Mouse (Mus musculus): Measurements from ENCODE around the gene Fgd6.

Fgd6 gene

DNA sequence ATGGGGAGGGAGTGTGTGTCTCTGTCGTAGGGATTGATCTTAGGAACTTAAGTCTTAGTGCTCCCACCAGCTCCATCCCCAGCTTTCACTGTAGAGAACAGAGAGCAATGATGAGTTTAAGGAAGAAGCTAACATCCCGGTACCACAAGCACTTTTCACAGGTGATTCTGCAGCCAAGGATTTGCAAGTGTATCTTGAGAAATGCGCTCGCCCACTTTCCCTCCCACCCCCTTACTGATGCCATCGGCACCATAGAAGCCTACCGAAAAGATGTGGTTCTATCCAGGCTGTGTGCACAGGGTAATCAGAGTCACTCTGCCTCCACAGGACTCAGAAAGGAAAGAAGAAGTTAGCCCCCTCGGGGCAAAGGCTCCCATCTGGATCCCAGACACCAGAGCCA is 97.9 kb downstream of the Fgd6 start:
- no peak for DNase-seq (ENCODE audit: extremely low read depth, low read depth, low spot score)

DNA sequence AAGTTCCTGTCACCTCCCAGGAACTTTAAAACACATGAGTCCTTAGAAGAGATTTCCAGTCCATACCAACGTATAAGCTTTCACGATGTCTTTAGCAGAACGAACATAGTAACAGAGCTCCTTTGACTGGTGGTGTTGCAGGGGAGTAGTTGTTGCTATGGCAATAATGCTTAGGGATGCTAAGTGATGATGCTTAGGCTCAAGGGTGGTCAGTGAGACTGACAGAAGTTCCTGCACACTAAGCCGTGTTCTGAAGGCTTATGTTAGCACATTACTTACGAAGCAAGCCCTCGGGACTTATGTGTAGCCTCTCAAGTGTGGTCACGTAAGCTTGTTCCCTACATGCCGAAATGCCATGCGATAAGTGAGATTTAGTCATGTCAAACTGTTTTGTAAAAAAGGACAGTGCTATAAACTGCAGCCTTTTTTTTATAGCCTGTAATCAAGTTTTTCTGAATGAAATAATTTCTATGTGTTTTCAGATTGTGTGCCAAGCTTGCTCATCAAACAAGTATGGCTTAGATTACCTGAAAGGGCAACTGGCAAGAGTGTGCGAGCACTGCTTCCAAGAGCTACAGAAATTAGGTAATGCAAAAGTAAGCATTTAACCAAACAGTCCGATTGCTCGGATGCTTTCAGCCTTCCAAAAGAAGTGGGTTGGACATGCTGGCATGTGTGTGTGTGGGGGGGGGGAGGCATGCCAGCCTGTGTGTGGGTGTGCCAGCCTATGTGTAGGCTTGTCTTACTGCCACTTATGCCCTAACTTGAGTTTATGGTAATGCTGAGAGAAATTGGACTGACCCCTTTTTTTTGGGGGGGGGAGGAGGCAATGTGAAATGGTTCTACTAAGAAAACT is 99.0 kb downstream of the Fgd6 start:
- peak; percentile 76 for DNase-seq (ENCODE audit: extremely low read depth, low read depth, low spot score)

DNA sequence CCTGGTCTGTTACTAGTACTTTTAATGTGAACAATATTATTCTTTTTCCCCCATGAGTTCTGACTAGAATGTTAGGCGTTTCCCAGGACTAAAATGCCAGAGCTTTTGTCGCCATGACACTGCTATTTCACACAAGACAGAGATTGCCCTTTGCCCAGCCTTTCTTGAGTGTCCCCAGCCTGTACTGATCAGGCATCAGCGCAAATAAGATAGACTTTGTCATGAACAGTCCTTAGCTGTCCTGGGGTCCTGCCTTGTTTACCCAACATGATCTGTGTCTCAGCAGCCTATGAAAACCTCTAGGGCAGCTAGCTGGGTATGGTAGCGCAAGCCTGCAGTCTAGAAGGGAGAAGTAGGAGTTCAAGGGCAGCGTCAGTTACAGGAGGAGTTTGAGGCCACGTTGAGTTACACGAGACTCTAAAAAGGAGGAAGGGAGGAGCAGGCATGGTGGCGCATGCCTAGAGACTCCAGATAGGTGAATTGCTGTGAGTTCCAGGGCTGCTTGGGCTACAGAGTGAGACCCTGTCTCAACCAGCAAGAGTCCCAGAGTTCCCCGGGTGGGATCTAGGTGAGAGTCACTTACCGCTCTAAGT is 103.2 kb downstream of the Fgd6 start:
- DNase-seq (ENCODE audit: extremely low read depth, low read depth, low spot score) = no peak

DNA sequence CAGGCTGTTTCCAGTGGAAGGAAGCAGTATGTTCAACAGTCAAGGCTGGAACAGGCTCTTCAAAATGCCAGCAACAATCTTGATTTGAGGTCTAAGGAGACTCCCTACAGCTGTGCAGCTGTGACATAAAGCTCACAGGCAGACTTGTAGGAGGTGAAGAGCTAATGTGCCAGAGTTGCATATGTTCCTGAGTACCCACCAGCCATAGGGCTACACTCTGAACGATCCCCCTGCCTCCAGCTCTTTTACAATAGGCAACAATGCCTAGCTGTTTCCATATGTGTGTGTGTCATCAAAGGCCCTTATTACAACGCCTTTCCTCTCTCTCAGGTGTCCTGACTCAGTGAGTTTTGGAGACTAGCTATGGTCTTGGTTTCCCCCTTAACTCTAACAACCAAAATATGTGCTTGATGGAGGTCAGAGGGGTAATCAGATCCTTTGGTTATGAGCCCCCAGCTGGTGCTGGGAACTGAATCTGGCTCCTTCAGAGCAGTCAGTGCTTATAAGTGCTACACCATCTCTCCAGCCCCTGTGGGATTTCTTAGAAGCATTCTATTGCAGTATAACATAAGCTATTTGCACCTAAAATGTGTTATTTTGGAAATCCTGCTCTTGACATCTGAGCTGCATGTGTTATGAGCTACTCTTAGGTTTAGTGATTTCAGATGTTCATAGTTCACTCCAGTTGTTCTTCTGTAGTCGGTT is 104.6 kb downstream of the Fgd6 start:
- no peak for DNase-seq (ENCODE audit: extremely low read depth, low read depth, low spot score)

GRCm38 (mm10) chr10:94142427-94142826 is 106.6 kb downstream of the Fgd6 start:
- no peak for DNase-seq (ENCODE audit: extremely low read depth, low read depth, low spot score)

- DNase-seq (ENCODE audit: extremely low read depth, low read depth, low spot score) = no peak
These were observed 108.8 kb downstream of the Fgd6 start for GRCm38 (mm10) chr10:94144581-94144980.

- no peak for DNase-seq (ENCODE audit: extremely low read depth, low read depth, low spot score)
These were observed 111.6 kb downstream of the Fgd6 start for GRCm38 (mm10) chr10:94147391-94147755.

- no peak for DNase-seq (ENCODE audit: extremely low read depth, low read depth, low spot score)
These were observed 112.1 kb downstream of the Fgd6 start, which contains the start of gene Nr2c1 for GRCm38 (mm10) chr10:94147756-94148531. Gene Nr2c1 (plus strand): TSS chr10:94148023.

DNA sequence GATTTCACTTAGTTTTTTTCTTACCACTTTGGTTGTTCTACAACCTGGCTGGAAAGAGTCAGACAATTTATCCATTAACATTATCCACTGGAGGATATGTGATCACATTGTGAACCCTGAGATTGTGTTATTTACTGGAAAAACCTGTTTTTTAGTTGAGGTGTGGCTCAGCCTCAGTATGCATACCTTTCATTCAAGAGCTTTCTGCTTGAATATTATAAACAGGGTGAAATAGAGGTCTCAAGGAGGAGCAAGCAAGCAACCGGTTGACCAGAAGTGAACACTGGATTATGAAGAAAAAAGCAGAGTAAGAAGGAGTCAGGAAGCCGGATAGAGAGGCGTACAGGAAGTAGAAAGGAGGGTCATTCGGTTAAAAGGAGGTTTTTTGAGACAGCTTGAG is 115.7 kb downstream of the Fgd6 start:
- no peak for DNase-seq (ENCODE audit: extremely low read depth, low read depth, low spot score)

DNA sequence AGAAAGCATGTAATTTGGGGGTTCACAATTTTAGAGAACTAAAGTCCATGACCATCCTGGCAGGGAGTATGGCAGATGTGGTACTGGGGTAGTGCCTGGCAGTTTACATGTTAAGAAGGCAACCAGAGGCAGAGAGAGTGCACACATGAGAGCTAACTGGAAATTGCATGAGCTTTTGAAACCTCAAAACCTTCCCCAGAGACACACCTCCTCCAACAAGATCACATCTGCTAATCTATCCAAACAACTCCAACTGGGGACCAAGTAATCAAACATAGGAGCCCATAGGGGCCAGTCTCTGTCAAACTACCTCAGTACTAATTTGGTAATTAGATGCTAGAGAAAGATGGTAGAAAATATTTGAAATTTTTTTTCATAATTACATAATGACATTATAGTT is 118.0 kb downstream of the Fgd6 start:
- DNase-seq (ENCODE audit: extremely low read depth, low read depth, low spot score) = no peak

DNA sequence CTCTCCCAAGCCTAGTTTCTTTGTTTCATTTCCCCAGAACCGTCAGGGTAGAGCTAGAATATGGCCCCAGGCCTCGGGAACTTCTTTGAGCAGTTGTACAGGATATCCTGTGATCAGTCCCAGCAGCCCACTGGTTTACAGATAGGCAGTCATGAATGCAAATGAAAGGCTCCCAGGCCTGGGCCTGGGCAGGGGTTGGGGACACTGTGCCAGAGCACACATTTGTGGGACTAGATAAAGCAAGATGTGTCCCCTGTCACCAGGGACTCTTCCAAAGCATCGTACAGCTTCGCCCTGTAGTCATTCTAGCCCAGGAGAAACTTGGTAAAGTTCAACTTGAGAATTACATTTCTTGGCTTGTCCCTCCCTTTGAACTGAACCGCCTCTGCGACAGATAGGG is 123.2 kb downstream of the Fgd6 start:
- no peak for DNase-seq (ENCODE audit: extremely low read depth, low read depth, low spot score)

DNA sequence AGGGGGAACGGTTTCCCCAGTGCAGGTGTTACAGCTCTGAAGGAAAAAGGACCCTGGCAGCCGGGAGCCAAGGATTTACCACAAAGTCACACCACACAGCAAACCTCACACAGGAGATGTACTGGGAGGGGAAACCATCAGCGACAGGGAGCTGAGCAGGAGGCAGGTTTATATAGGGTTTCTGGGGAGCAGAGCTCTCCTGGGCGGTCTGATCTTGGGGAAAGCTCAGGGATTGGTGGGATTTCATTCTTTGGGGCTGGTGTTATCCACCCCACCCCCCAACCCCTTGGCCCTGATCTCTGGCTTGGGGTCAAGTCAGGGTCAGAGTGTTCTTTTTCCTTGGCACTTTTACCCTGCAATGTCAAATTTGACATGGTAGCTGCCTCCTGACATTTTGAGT is 123.6 kb downstream of the Fgd6 start:
- no peak for DNase-seq (ENCODE audit: extremely low read depth, low read depth, low spot score)

DNA sequence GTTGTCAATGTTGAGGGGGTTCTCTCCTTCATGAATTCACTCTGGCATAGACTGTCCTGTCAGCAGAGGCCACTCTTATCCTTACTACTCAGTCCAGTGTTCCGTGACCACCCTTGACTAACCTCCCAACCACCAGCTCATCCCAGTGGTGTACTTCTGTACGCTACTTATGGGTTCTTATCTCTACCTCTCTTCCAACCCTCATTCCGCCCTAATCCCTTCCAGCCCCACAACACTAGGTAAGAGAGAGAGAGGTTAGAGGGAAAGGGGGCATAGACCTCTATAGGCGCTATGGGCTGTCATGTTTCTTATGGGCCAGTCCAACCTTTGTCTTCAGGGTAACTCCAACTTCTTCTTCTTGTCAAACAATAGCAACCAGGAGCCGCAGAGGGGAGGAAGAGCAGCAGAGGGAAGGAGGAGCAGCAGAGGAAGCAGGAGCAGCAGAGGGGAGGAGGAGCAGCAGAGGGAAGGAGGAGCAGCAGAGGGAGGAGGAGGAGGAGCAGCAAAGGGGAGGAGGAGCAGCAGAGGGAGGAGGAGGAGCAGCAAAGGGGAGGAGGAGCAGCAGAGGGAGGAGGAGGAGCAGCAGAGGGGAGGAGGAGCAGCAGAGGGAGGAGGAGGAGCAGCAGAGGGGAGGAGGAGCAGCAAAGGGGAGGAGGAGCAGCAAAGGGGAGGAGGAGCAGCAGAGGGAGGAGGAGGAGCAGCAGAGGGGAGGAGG is 125.4 kb downstream of the Fgd6 start:
- no peak for DNase-seq (ENCODE audit: extremely low read depth, low read depth, low spot score)

DNA sequence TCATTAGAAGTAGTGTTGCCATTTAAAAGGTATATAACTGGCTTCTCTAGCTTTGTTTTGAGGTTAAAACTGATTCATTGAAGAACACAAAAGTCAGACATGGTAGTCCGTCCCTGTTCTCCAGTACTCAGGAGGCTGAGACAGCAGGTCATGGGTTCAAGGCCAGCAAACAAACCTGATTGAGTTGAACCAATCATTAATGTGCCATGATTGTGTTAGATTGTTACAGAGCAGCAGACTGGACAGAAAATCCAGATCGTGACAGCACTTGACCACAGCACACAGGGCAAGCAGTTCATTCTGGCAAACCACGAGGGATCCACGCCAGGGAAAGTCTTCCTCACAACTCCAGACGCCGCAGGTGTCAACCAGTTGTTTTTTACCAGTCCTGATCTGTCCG is 126.2 kb downstream of the Fgd6 start:
- no peak for DNase-seq (ENCODE audit: extremely low read depth, low read depth, low spot score)

DNA sequence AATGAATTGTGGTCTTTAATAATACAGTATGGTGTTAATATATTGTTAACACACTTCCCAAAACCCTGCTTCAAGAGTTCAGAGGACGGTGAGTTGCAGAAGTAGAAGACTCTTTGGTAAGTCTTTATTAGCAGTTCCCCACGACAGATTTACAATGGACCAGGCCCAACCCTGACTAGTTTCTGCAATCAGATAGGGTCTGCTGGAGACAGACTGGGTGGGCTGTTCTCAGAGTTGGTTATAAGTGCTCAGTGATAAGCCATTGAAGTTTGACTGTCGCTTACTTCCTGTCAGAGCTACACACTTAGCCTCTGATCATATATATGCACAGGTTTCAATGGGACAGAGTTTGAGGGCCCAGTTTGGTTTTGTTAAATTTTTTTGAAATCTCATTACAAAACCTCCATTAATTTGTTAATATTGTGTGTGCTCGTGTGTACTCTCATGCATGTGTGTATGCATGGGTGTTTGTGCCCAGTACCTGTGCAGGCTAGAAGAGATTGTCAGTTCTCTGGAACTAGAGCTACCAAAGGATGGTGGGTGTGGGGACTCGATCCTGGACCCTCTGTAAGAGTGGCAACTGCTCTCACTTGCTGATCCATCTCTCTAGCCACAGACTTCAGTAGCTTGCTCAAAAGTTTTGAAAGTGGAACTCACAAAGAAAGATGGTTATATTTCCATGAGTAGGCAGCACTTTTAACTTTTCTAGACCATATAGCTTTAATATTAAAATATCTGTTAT is 128.5 kb downstream of the Fgd6 start:
- DNase-seq (ENCODE audit: extremely low read depth, low read depth, low spot score) = no peak

DNA sequence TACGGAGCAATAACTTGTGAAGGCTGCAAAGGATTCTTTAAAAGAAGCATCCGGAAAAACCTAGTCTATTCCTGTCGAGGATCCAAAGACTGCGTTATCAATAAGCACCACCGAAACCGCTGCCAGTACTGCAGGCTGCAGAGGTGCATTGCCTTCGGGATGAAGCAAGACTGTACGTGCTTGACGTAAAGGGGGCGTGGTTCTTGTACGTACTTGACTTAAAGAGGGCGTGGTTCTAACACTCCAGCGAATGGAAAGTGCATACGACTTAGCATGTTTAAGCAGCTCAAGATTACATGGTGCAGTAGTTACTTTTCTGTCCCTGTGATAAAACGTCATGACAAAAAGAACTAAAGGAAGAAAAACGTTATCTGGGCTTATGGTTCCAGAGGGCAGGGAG is 129.6 kb downstream of the Fgd6 start:
- DNase-seq (ENCODE audit: extremely low read depth, low read depth, low spot score) = no peak

DNA sequence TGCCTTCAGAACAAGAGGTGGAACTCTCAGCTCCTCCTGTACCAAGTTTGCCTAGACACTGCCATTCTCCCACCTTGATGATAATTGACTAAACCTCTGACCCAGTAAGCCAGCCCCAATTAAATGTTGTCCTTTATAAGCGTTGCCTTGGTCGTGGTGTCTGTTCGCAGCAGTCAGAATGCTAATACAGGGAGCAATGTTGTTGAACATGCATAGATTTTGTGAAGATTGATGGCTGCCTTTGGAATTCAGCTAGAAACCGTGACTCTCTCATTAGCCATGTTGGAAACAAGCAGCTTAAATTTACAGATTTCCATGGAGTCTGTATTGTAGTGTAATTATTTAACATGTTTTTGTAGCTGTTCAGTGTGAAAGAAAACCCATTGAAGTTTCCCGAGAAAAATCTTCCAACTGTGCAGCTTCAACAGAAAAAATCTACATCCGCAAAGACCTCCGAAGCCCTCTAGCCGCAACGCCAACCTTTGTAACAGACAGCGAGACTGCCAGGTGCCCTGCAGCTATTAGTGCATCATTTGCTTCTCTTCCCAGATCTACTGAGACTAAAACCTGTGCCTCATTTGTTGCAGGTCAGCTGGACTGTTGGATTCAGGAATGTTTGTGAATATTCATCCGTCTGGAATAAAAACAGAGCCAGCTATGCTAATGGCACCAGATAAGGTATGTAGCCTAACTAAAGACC is 131.4 kb downstream of the Fgd6 start:
- DNase-seq (ENCODE audit: extremely low read depth, low read depth, low spot score) = no peak

GRCm38 (mm10) chr10:94171440-94172130 is 135.8 kb downstream of the Fgd6 start:
- DNase-seq (ENCODE audit: extremely low read depth, low read depth, low spot score) = no peak

DNA sequence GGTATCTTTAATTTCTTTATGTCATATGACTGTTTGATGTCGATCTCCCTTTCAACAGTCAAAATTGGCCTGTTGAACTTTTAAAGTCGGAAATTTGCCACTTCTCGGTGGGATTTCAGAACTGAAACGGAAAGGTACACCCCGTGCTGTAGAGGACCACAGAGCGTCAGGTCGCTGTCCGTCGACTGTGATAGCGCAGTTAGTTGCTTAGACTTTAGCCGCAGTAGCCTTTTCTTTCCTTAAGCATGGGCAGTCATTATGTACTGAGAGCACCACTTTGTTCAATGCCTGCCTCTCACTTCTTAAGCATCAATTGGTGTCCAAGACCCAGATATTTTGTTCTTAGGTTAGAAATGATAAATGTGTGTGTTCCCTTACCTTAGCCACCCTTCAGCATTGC is 136.3 kb downstream of the Fgd6 start:
- no peak for DNase-seq (ENCODE audit: extremely low read depth, low read depth, low spot score)

All from fat pad, adult 2 months (tissue).